Mouse (Mus musculus) lung, postnatal 36 days (tissue): ENCODE measurements around the gene Mttp.
A peak's percentile ranks its signal among the peaks of the same experiment; 100 is the strongest.

Source experiments
- DNase-seq: peaks from one replicate; pipeline ENCODE4 v3.0.0; 2022; ENCODE audit warnings: mixed read lengths

Gene Mttp

GRCm38 (mm10) chr3:138133916-138134315 is 10.9 kb downstream of the Mttp start:
- DNase-seq: no peak

- DNase-seq: no peak
Observed at GRCm38 (mm10) chr3:138133463-138133862, 11.3 kb downstream of the Mttp start.

GRCm38 (mm10) chr3:138131168-138131567 is 13.6 kb downstream of the Mttp start:
- no peak for DNase-seq

- DNase-seq: no peak
Observed at GRCm38 (mm10) chr3:138130692-138131091, 14.1 kb downstream of the Mttp start.

GRCm38 (mm10) chr3:138129110-138129509 is 15.7 kb downstream of the Mttp start:
- DNase-seq: no peak

- no peak for DNase-seq
Observed at GRCm38 (mm10) chr3:138123842-138124241, 20.9 kb downstream of the Mttp start.

GRCm38 (mm10) chr3:138121461-138121860 is 23.3 kb downstream of the Mttp start:
- no peak for DNase-seq

GRCm38 (mm10) chr3:138119444-138120105 is 25.2 kb downstream of the Mttp start:
- DNase-seq: no peak

GRCm38 (mm10) chr3:138118831-138119230 is 25.9 kb downstream of the Mttp start:
- no peak for DNase-seq

GRCm38 (mm10) chr3:138118392-138118791 is 26.4 kb downstream of the Mttp start:
- DNase-seq: no peak

- DNase-seq: no peak
Observed at GRCm38 (mm10) chr3:138116871-138117270, 27.9 kb downstream of the Mttp start.

GRCm38 (mm10) chr3:138114106-138114505 is 30.7 kb downstream of the Mttp start:
- DNase-seq: no peak

- DNase-seq: no peak
Observed at GRCm38 (mm10) chr3:138110910-138111782, 33.6 kb downstream of the Mttp start.

- DNase-seq: peak; percentile 12
Observed at GRCm38 (mm10) chr3:138106887-138107286, 37.9 kb downstream of the Mttp start.

GRCm38 (mm10) chr3:138105056-138105455 is 39.7 kb downstream of the Mttp start:
- DNase-seq: no peak

- DNase-seq: no peak
Observed at GRCm38 (mm10) chr3:138103690-138104089, 41.1 kb downstream of the Mttp start.

GRCm38 (mm10) chr3:138101936-138102335 is 42.8 kb downstream of the Mttp start:
- no peak for DNase-seq

- DNase-seq: no peak
Observed at GRCm38 (mm10) chr3:138097718-138098117, 47.0 kb downstream of the Mttp start.

- DNase-seq: no peak
Observed at GRCm38 (mm10) chr3:138096263-138097028, 48.3 kb downstream of the Mttp start.

- DNase-seq: no peak
Observed at GRCm38 (mm10) chr3:138095718-138096117, 49.0 kb downstream of the Mttp start.

- DNase-seq: no peak
Observed at GRCm38 (mm10) chr3:138095301-138095700, 49.5 kb downstream of the Mttp start.

- no peak for DNase-seq
Observed at GRCm38 (mm10) chr3:138083896-138084295, 60.9 kb downstream of the Mttp start.

- no peak for DNase-seq
Observed at GRCm38 (mm10) chr3:138083073-138083637, 61.6 kb downstream of the Mttp start.
